Mouse (Mus musculus) cortical plate, adult 2 months (tissue): ENCODE results near the gene Evi2.

Source experiments
- CTCF ChIP-seq: fragments of 200-500 bp; IDR thresholded peaks from 2 replicates; pipeline ENCODE4 v1.5.1; 2011; ENCODE audit warnings: mild to moderate bottlenecking, control low read depth, low read length; ENCODE audit not compliant: insufficient read depth; ENCODE audit errors: extremely low read depth
- POLR2A ChIP-seq: fragments of 200-500 bp; IDR thresholded peaks from 2 replicates; pipeline ENCODE4 v1.6.1; 2011; ENCODE audit warnings: mild to moderate bottlenecking, low read length, control low read depth; ENCODE audit not compliant: insufficient read depth; ENCODE audit errors: extremely low read depth

DNA sequence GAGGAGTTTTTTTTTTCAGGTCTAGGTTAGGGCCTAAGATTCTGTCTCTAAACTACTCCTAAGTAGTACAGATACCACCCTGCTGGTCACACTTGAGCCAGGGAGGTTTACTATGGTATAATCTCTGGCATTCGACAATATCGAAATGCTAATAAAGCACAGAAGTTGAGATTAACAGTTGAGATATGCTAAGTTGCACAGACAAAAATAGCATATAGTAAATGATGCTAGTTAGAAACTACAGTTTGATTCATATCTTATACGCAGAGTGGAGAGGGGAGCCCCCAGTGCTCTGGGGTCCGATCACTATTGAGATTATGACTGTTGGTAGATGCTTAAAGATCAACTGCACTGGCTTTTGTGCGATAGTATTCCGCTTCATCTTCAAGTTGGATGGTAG lies 1.2 kb downstream of the Evi2 start:
- TF ChIP-seq CTCF (no peak), POLR2A (no peak)
